Mouse (Mus musculus): ENCODE measurements around the gene Zfp563. TPM values are rescaled to one million over a fixed set of nuclear protein-coding genes. Genes with fewer than 3 reads are reported as not detected.

Zfp563 gene
- polyA plus RNA-seq (2015; fragmentation: Nextera tagmentation; extraction: Ambion mirVana), result 21.6 and 23.4 TPM in 2 replicates

- no peaks in the 10 kb centered on the region for H3K36me3 ChIP-seq
- peak within 1 kb of the TSS; percentile 57 for H3K4me3 ChIP-seq (replicated peaks)
- H3K4me2 ChIP-seq (replicated peaks), result peak within 1 kb of the TSS; percentile 72
- H3K27ac ChIP-seq, result peak within 1 kb of the TSS; percentile 82
- 4% methylated on average over 34 of the region's 34 CpGs for WGBS
- peaks cover 25% of the 10 kb centered on the region for H3K4me1 ChIP-seq (replicated peaks)
- peak within 1 kb of the TSS; percentile 74 for H3K9ac ChIP-seq (replicated peaks)
- peak; percentile 94 for ATAC-seq
- no peaks in the 10 kb centered on the region for H3K27me3 ChIP-seq
- no peaks in the 10 kb centered on the region for H3K9me3 ChIP-seq
Measured at GRCm38 (mm10) chr17:33089220-33089949, at the start of gene Zfp563. Gene Zfp563, plus strand, starts transcription at chr17:33089310.

GRCm38 (mm10) chr17:33058791-33059190, 30.3 kb upstream of the Zfp563 start:
- Histone ChIP-seq H3K27me3 (no peaks in the 10 kb centered on the region), H3K36me3 (no peaks in the 10 kb centered on the region), H3K4me1 (replicated peaks) (no peaks in the 10 kb centered on the region), H3K9ac (replicated peaks) (no peak overlapping the region), H3K27ac (no peak overlapping the region), H3K4me2 (replicated peaks) (no peak overlapping the region), H3K4me3 (replicated peaks) (no peak overlapping the region), H3K9me3 (no peaks in the 10 kb centered on the region)
- ATAC-seq, result no peak
- WGBS, result 6% methylated on average over 1 of the region's 1 CpGs

- no peaks in the 10 kb centered on the region for H3K27me3 ChIP-seq
- H3K27ac ChIP-seq, result no peak overlapping the region
- H3K4me1 ChIP-seq (replicated peaks), result no peaks in the 10 kb centered on the region
- 0 out of 2 replicates have a peak, but pooled peaks cover 6% of the 10 kb centered on the region for H3K9me3 ChIP-seq
- no peak overlapping the region for H3K4me3 ChIP-seq (replicated peaks)
- no peak overlapping the region for H3K4me2 ChIP-seq (replicated peaks)
- no peaks in the 10 kb centered on the region for H3K36me3 ChIP-seq
- ATAC-seq, result no peak
- H3K9ac ChIP-seq (replicated peaks), result no peak overlapping the region
- WGBS, result 0% methylated on average over 1 of the region's 1 CpGs
Measured at GRCm38 (mm10) chr17:33063001-33063400, 26.1 kb upstream of the Zfp563 start.

- no peaks in the 10 kb centered on the region for H3K36me3 ChIP-seq
- H3K27ac ChIP-seq, result no peak within 1 kb of the TSS
- no peaks in the 10 kb centered on the region for H3K4me1 ChIP-seq (replicated peaks)
- H3K9me3 ChIP-seq, result 0 out of 2 replicates have a peak, but pooled peaks cover 6% of the 10 kb centered on the region
- no peak within 1 kb of the TSS for H3K4me3 ChIP-seq (replicated peaks)
- H3K9ac ChIP-seq (replicated peaks), result no peak within 1 kb of the TSS
- no peaks in the 10 kb centered on the region for H3K27me3 ChIP-seq
- no peak for ATAC-seq
- H3K4me2 ChIP-seq (replicated peaks), result no peak within 1 kb of the TSS
- WGBS, result 58% methylated on average over 1 of the region's 1 CpGs
Measured at GRCm38 (mm10) chr17:33067958-33068357, 21.2 kb upstream of the Zfp563 start, which contains the start of gene 4921501E09Rik. Gene 4921501E09Rik, minus strand, starts transcription at chr17:33068058.

GRCm38 (mm10) chr17:33091630-33092029, 2.5 kb downstream of the Zfp563 start:
- no peak overlapping the region for H3K9ac ChIP-seq (replicated peaks)
- no peaks in the 10 kb centered on the region for H3K9me3 ChIP-seq
- no peaks in the 10 kb centered on the region for H3K27me3 ChIP-seq
- no peak for ATAC-seq
- 42% methylated on average over 1 of the region's 1 CpGs for WGBS
- H3K4me3 ChIP-seq (replicated peaks), result 0 out of 2 replicates have a peak overlapping the region, but pooled peaks have one; percentile 80
- peak overlapping the region; percentile 94; the same call in 1 of the 2 replicates for H3K27ac ChIP-seq
- H3K4me1 ChIP-seq (replicated peaks), result peaks cover 26% of the 10 kb centered on the region
- H3K36me3 ChIP-seq, result no peaks in the 10 kb centered on the region
- peak overlapping the region; percentile 71 for H3K4me2 ChIP-seq (replicated peaks)

GRCm38 (mm10) chr17:33092391-33093193, 3.5 kb downstream of the Zfp563 start:
- no peaks in the 10 kb centered on the region for H3K36me3 ChIP-seq
- peak; percentile 73 for ATAC-seq
- peak overlapping the region; percentile 85 for H3K9ac ChIP-seq (replicated peaks)
- peak overlapping the region; percentile 80 for H3K4me3 ChIP-seq (replicated peaks)
- peak overlapping the region; percentile 71 for H3K4me2 ChIP-seq (replicated peaks)
- H3K9me3 ChIP-seq, result no peaks in the 10 kb centered on the region
- H3K27ac ChIP-seq, result peak overlapping the region; percentile 94
- peaks cover 26% of the 10 kb centered on the region for H3K4me1 ChIP-seq (replicated peaks)
- WGBS, result 1% methylated on average over 31 of the region's 31 CpGs
- no peaks in the 10 kb centered on the region for H3K27me3 ChIP-seq

GRCm38 (mm10) chr17:33097396-33097795, 8.3 kb downstream of the Zfp563 start:
- Histone ChIP-seq H3K27ac (no peak overlapping the region), H3K9ac (replicated peaks) (no peak overlapping the region), H3K4me1 (replicated peaks) (peaks cover 13% of the 10 kb centered on the region), H3K9me3 (no peaks in the 10 kb centered on the region), H3K27me3 (no peaks in the 10 kb centered on the region), H3K4me3 (replicated peaks) (no peak overlapping the region), H3K36me3 (0 out of 2 replicates have a peak, but pooled peaks cover 3% of the 10 kb centered on the region), H3K4me2 (replicated peaks) (no peak overlapping the region)
- ATAC-seq, result no peak
- WGBS, result 84% methylated on average over 2 of the region's 2 CpGs

- Histone ChIP-seq H3K27ac (no peak overlapping the region), H3K36me3 (no peaks in the 10 kb centered on the region), H3K27me3 (no peaks in the 10 kb centered on the region), H3K4me1 (replicated peaks) (no peaks in the 10 kb centered on the region), H3K9ac (replicated peaks) (no peak overlapping the region), H3K4me3 (replicated peaks) (no peak overlapping the region), H3K9me3 (0 out of 2 replicates have a peak, but pooled peaks cover 4% of the 10 kb centered on the region), H3K4me2 (replicated peaks) (no peak overlapping the region)
- ATAC-seq, result no peak
Measured at GRCm38 (mm10) chr17:33124546-33124945, 35.4 kb downstream of the Zfp563 start.

GRCm38 (mm10) chr17:33126257-33126656, 37.1 kb downstream of the Zfp563 start:
- no peaks in the 10 kb centered on the region for H3K27me3 ChIP-seq
- WGBS, result 58% methylated on average over 2 of the region's 2 CpGs
- no peaks in the 10 kb centered on the region for H3K4me1 ChIP-seq (replicated peaks)
- no peak overlapping the region for H3K27ac ChIP-seq
- H3K4me2 ChIP-seq (replicated peaks), result no peak overlapping the region
- 0 out of 2 replicates have a peak, but pooled peaks cover 4% of the 10 kb centered on the region for H3K9me3 ChIP-seq
- H3K9ac ChIP-seq (replicated peaks), result no peak overlapping the region
- no peaks in the 10 kb centered on the region for H3K36me3 ChIP-seq
- no peak overlapping the region for H3K4me3 ChIP-seq (replicated peaks)
- ATAC-seq, result no peak

GRCm38 (mm10) chr17:33139261-33139820, 50.2 kb downstream of the Zfp563 start, which contains the start of gene Morc2b:
Gene Morc2b, minus strand, starts transcription at chr17:33139683.
- no peaks in the 10 kb centered on the region for H3K9me3 ChIP-seq
- no peaks in the 10 kb centered on the region for H3K4me1 ChIP-seq (replicated peaks)
- no peak within 1 kb of the TSS for H3K27ac ChIP-seq
- H3K27me3 ChIP-seq, result no peaks in the 10 kb centered on the region
- H3K9ac ChIP-seq (replicated peaks), result no peak within 1 kb of the TSS
- H3K4me2 ChIP-seq (replicated peaks), result no peak within 1 kb of the TSS
- no peaks in the 10 kb centered on the region for H3K36me3 ChIP-seq
- ATAC-seq, result no peak
- H3K4me3 ChIP-seq (replicated peaks), result no peak within 1 kb of the TSS
- WGBS, result 81% methylated on average over 18 of the region's 18 CpGs
